Mouse (Mus musculus): ENCODE results near the gene Tmem210.

GRCm38 (mm10) chr2:25240723-25241437 is 47.1 kb upstream of the Tmem210 start:
- TF ChIP-seq CTCF (conservative IDR thresholded peaks at IDR 0.05; ENCODE audit: insufficient read depth, insufficient read length, low read depth, low read length) (no peak), POLR2A (IDR thresholded peaks at IDR 0.05; ENCODE audit: low read depth, low read length) (no peak)
